Mouse (Mus musculus) ES-E14 (cell line): ENCODE results near the gene Caskin1. TPM values are rescaled to one million over a fixed set of nuclear protein-coding genes. Genes with fewer than 3 reads are reported as not detected.
A peak's percentile ranks its signal among the peaks of the same experiment; 100 is the strongest.

Experiments
- DNase-seq: peaks from one replicate; pipeline ENCODE4 v3.0.0-alpha.2; 2013; ENCODE audit warnings: low read depth, low spot score
- H3K27ac ChIP-seq: 2 replicates; pipeline ENCODE4 v1.5.1; 2012; ENCODE audit warnings: low read depth, mild to moderate bottlenecking, low read length, moderate library complexity, mixed read lengths; ENCODE audit not compliant: poor library complexity, insufficient read depth, severe bottlenecking
- H3K36me3 ChIP-seq: 2 replicates; pipeline ENCODE4 v1.6.1; 2012; ENCODE audit warnings: mild to moderate bottlenecking, low read length, moderate library complexity, mixed read lengths; ENCODE audit not compliant: control insufficient read depth, poor library complexity, insufficient read depth, severe bottlenecking
- H3K4me1 ChIP-seq, 2 experiments: fragments of 150-350 bp in 1 of 2; sonication (generic) in 1 of 2; 2 replicates each; pipeline ENCODE4 v1.6.1; 2012; ENCODE audit warnings: low read length in 2 of 2, mild to moderate bottlenecking in 1 of 2, mixed read lengths in 1 of 2; ENCODE audit not compliant: control insufficient read depth in 2 of 2, insufficient read depth in 2 of 2, poor library complexity in 1 of 2
- H3K4me3 ChIP-seq, 2 experiments: fragments of 150-350 bp in 1 of 2; sonication (generic) in 1 of 2; 2 replicates each; pipeline ENCODE4 v1.5.1; 2012; ENCODE audit warnings: low read length in 2 of 2, low read depth in 1 of 2, mild to moderate bottlenecking in 1 of 2, mixed read lengths in 1 of 2; ENCODE audit not compliant: insufficient read depth in 1 of 2, poor library complexity in 1 of 2, severe bottlenecking in 1 of 2
- H3K9ac ChIP-seq: 2 replicates; pipeline ENCODE4 v1.6.1; 2012; ENCODE audit warnings: low read depth, mild to moderate bottlenecking, low read length, mixed read lengths; ENCODE audit not compliant: poor library complexity, insufficient read depth, severe bottlenecking
- H3K9me3 ChIP-seq: fragments of 150-350 bp; sonication (generic); 2 replicates; pipeline ENCODE4 v1.6.1; 2012; ENCODE audit warnings: low read depth, mild to moderate bottlenecking, low read length; ENCODE audit not compliant: control insufficient read depth, insufficient read depth
- CHD2 ChIP-seq: IDR thresholded peaks from 2 replicates; pipeline ENCODE4 v1.6.1; 2014; ENCODE audit warnings: mild to moderate bottlenecking, low read depth, low read length, inconsistent platforms
- HCFC1 ChIP-seq: IDR thresholded peaks from 2 replicates; pipeline ENCODE4 v1.6.1; 2012; ENCODE audit warnings: low read length, inconsistent platforms, borderline replicate concordance; ENCODE audit not compliant: insufficient read depth
- MAFK ChIP-seq: IDR thresholded peaks from 2 replicates; pipeline ENCODE4 v1.6.1; 2014; ENCODE audit warnings: mild to moderate bottlenecking, low read depth, low read length, inconsistent platforms; ENCODE audit not compliant: insufficient read depth
- ZC3H11A ChIP-seq: IDR thresholded peaks from 2 replicates; pipeline ENCODE4 v1.6.1; 2012; ENCODE audit warnings: low read depth, mild to moderate bottlenecking, inconsistent platforms, low read length, borderline replicate concordance
- ZNF384 ChIP-seq: IDR thresholded peaks from 2 replicates; pipeline ENCODE4 v1.6.1; 2012; ENCODE audit warnings: low read depth, low read length, inconsistent platforms
- in situ Hi-C, 2 experiments: fragments of 600-800 bp; cut with MboI; formaldehyde crosslinking; loops; one replicate each; pipeline ENCODE4 v1.15.1; 2025; ENCODE audit warnings: low sequenced_read_pairs in 2 of 2, inconsistent platforms in 1 of 2; ENCODE audit not compliant: unreplicated experiment in 2 of 2
- total RNA-seq: library from RNA; depleted of rRNA; stranded (reverse); fragments of 300-350 nt; gene quantifications from 2 replicates; pipeline ENCODE4 v1.2.3, GENCODE M21; 2012; rRNA removed

Caskin1 gene
- total RNA-seq, 1 experiment = 2.0 TPM

DNA sequence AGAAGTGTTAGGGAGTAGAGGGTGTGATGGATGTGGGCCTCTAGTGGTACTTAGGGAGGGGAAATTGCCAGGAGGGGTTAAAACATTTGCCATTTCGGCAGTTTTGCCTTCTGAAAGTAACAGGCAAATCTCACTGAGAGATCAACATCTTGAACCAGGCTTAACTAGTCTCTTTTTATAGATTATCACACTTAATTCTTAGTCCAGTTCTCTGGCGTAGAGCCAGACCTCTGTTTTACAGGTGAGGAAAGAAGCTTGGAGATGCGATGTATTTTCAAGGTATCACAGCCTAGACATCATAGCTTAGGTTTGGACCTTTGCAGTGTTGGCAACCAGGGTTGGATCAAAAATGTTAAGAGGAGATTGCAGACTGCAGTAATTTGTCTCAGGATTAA, 62.6 kb downstream of the Caskin1 start:
- Histone ChIP-seq H3K36me3 (no peaks in the 10 kb centered on the region; the same call in 1 of the 2 replicates), H3K4me1 (no peaks in the 10 kb centered on the region), H3K27ac (no peak overlapping the region), H3K9me3 (no peaks in the 10 kb centered on the region), H3K9ac (peak overlapping the region; percentile 79; the same call in 1 of the 2 replicates), H3K4me3 (peak overlapping the region; percentile 73 to 76; a peak in 3 of 4 replicates)
- TF ChIP-seq ZNF384 (no peak), MAFK (no peak), ZC3H11A (no peak), HCFC1 (no peak), CHD2 (no peak)
- in situ Hi-C loops = no loop called here
- DNase-seq = no peak

DNA sequence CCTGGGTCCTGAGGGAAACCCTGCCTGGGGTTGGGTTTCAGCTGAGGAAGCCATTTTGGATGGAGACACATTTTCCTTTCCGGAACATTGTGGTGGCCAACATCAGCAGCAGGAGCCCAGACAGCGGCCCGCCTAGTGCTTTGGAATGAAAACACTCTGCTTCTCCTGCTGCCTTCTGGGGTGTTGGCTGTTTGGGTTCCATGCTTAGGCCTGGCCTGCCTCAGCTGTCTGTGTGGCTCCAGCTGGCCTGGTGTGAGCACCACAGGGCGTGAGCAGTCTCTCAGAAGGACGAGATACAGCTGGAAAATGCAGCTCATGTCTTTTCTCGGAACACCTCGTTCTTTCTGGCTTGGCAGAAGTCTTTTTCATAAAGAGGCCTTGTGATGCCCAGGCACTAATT, 68.7 kb downstream of the Caskin1 start:
- in situ Hi-C loops = no loop called here
- Histone ChIP-seq H3K9me3 (no peaks in the 10 kb centered on the region), H3K27ac (no peak overlapping the region), H3K4me3 (no peak overlapping the region), H3K9ac (peak overlapping the region; percentile 38; the same call in 1 of the 2 replicates), H3K4me1 (peaks cover 2% of the 10 kb centered on the region in 2 experiments; a peak in 1 of 4 replicates), H3K36me3 (no peaks in the 10 kb centered on the region; the same call in 1 of the 2 replicates)
- no peak for DNase-seq
- TF ChIP-seq CHD2 (no peak), ZC3H11A (no peak), HCFC1 (no peak), MAFK (no peak), ZNF384 (no peak)

Other genes starting within 250 kb of the Caskin1 start
- gene Ccnf, start 237.1 kb upstream of the Caskin1 start, total RNA-seq = 143 and 239 TPM in 2 replicates
- gene Abca17, start 137.5 kb upstream of the Caskin1 start, total RNA-seq = not detected in 2 replicates
- 10.8 and 11.5 TPM in 2 replicates for gene Abca3, start 136.7 kb upstream of the Caskin1 start, total RNA-seq
- 107 and 138 TPM in 2 replicates for gene Rnps1, start 74.0 kb upstream of the Caskin1 start, total RNA-seq
- 38.0 and 42.9 TPM in 2 replicates for gene Eci1, start 62.0 kb upstream of the Caskin1 start, total RNA-seq
- 1.2 and 1.8 TPM in 2 replicates for gene Dnase1l2, start 45.5 kb upstream of the Caskin1 start, total RNA-seq
- 23.4 and 38.2 TPM in 2 replicates for gene E4f1, start 18.3 kb upstream of the Caskin1 start, total RNA-seq
- gene Pgp, start 18.2 kb upstream of the Caskin1 start, total RNA-seq = 12.8 and 16.6 TPM in 2 replicates
- 1.2 and 1.4 TPM in 2 replicates for gene Bricd5, start 14.7 kb upstream of the Caskin1 start, total RNA-seq
- 24.2 and 32.8 TPM in 2 replicates for gene Mlst8, start 9.5 kb upstream of the Caskin1 start, total RNA-seq
- gene Traf7, start 39.3 kb downstream of the Caskin1 start, total RNA-seq = 149 and 228 TPM in 2 replicates
- gene Rab26, start 45.6 kb downstream of the Caskin1 start, total RNA-seq = 2.8 and 7.4 TPM in 2 replicates
- 27.8 and 35.9 TPM in 2 replicates for gene Pkd1, start 61.2 kb downstream of the Caskin1 start, total RNA-seq
- gene Tsc2, start 144.0 kb downstream of the Caskin1 start, total RNA-seq = 93.0 and 118 TPM in 2 replicates
- gene Nthl1, start 144.1 kb downstream of the Caskin1 start, total RNA-seq = 39.4 and 43.0 TPM in 2 replicates
- 11.4 and 22.7 TPM in 2 replicates for gene Slc9a3r2, start 161.7 kb downstream of the Caskin1 start, total RNA-seq
- 3.0 and 6.0 TPM in 2 replicates for gene Npw, start 169.9 kb downstream of the Caskin1 start, total RNA-seq
- 39.7 and 55.9 TPM in 2 replicates for gene Zfp598, start 181.1 kb downstream of the Caskin1 start, total RNA-seq
- gene Syngr3, start 201.4 kb downstream of the Caskin1 start, total RNA-seq = 4.1 and 13.1 TPM in 2 replicates
- gene Gfer, start 207.6 kb downstream of the Caskin1 start, total RNA-seq = 61.8 and 63.4 TPM in 2 replicates
- gene Noxo1, start 207.6 kb downstream of the Caskin1 start, total RNA-seq = 2.9 and 7.5 TPM in 2 replicates
- 108 and 119 TPM in 2 replicates for gene Tbl3, start 219.1 kb downstream of the Caskin1 start, total RNA-seq
- gene Rnf151, start 229.5 kb downstream of the Caskin1 start, total RNA-seq = 0.71 and 0.95 TPM in 2 replicates
- gene Rps2, start 229.5 kb downstream of the Caskin1 start, total RNA-seq = 3,495 and 3,661 TPM in 2 replicates
- gene Ndufb10, start 235.9 kb downstream of the Caskin1 start, total RNA-seq = 147 and 191 TPM in 2 replicates
- 0.16 and 0.67 TPM in 2 replicates for gene Rpl3l, start 239.2 kb downstream of the Caskin1 start, total RNA-seq
- 23.5 and 30.2 TPM in 2 replicates for gene Msrb1, start 248.0 kb downstream of the Caskin1 start, total RNA-seq